Mouse (Mus musculus) erythroblast, embryonic 14.5 days (primary cell): ENCODE measurements around the gene Kif6.

Experiments
- GATA1 ChIP-seq: IDR thresholded peaks from 2 replicates; pipeline ENCODE4 v1.6.1; 2012; ENCODE audit warnings: low read length, inconsistent platforms, mixed read lengths
- TAL1 ChIP-seq: IDR thresholded peaks from 3 replicates; pipeline ENCODE4 v1.6.1; 2012; ENCODE audit warnings: low read length, inconsistent platforms, mixed read lengths

DNA sequence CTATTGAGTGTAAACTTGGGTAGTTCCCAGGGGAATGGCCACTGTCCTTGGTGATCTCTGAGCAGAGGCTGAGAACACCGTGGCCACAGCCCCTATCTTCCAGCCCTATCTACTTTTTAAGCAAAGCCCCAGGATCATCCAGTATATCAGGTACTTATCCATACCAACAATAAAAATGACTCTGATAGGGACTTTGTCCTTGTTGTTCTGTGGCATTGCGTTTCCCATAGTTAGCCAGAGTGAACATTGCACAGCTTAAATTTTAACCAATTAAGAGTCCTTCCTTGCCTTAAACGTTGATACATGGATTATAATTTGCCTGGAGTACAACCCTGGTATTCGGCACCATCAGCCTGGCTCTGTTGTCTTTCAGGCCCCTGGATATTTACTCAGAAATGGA, 112.0 kb downstream of the Kif6 start:
- TF ChIP-seq TAL1 (no peak), GATA1 (no peak)
